8 mouse cellular contexts compared by ENCODE assay signal in genomic region chr5:108694352-108695261, GRCm38 (mm10). TPM values are rescaled to one million over a fixed set of nuclear protein-coding genes. Genes with fewer than 3 reads are reported as not detected.
DNase-seq lines count a peak whose midpoint lies in the region; ATAC-seq lines count a peak whose summit lies in the region.

No protein-coding gene starts in this region.

- no peaks in the 10 kb centered on the region; the same call in 1 of the 2 replicates for H3K36me3 ChIP-seq in heart, embryonic 12.5 days
- H3K36me3 ChIP-seq in kidney, embryonic 15.5 days, result no peaks in the 10 kb centered on the region

- H3K9ac ChIP-seq in heart, embryonic 12.5 days, result peak overlapping the region; percentile 96
- peak overlapping the region; percentile 79 for H3K9ac ChIP-seq in kidney, embryonic 15.5 days

- intact Hi-C loops in heart, postnatal 25 days (cut with DNase I), result no loop called here

- H3K9me3 ChIP-seq in heart, embryonic 12.5 days (replicated peaks), result no peaks in the 10 kb centered on the region
- no peaks in the 10 kb centered on the region for H3K9me3 ChIP-seq in kidney, embryonic 15.5 days (replicated peaks)

- peak overlapping the region; percentile 96 for H3K4me3 ChIP-seq in heart, embryonic 12.5 days
- H3K4me3 ChIP-seq in kidney, embryonic 15.5 days (replicated peaks), result peak overlapping the region; percentile 87

- peak overlapping the region; percentile 69 for H3K27ac ChIP-seq in heart, embryonic 12.5 days (ENCODE audit: poor library complexity, severe bottlenecking)
- H3K27ac ChIP-seq in kidney, embryonic 15.5 days, result peak overlapping the region; percentile 75

- H3K4me1 ChIP-seq in heart, embryonic 12.5 days (replicated peaks), result peaks cover 67% of the 10 kb centered on the region
- H3K4me1 ChIP-seq in kidney, embryonic 15.5 days, result peaks cover 66% of the 10 kb centered on the region

- H3K27me3 ChIP-seq in heart, embryonic 12.5 days (replicated peaks), result no peaks in the 10 kb centered on the region
- H3K27me3 ChIP-seq in kidney, embryonic 15.5 days, result no peaks in the 10 kb centered on the region

- WGBS in heart, embryonic 12.5 days, result under 1% methylated on average over 87 of the region's 99 CpGs
- 1% methylated on average over 84 of the region's 99 CpGs for WGBS in kidney, embryonic 15.5 days

- peak overlapping the region; percentile 78 for H3K4me2 ChIP-seq in heart, embryonic 12.5 days
- H3K4me2 ChIP-seq in kidney, embryonic 15.5 days, result peak overlapping the region; percentile 85

- peak; percentile 43 for ATAC-seq in common myeloid progenitor, adult 5-6 weeks (replicated peaks; ENCODE audit: low read depth, poor library complexity, severe bottlenecking)
- ATAC-seq in heart, embryonic 12.5 days (ENCODE audit: insufficient number of reproducible peaks, low FRiP score), result peak; percentile 76
- peak; percentile 55 for ATAC-seq in kidney, embryonic 15.5 days (replicated peaks; ENCODE audit: low FRiP score)

- peak; percentile 95 for DNase-seq in heart, adult 11 months
- no peak for DNase-seq in heart, postnatal 25 days (ENCODE audit: low spot score)
- peak; percentile 32 for DNase-seq in lung, postnatal 14 days
- DNase-seq in retina, postnatal 1 day, result peak; percentile 69
- no peak for DNase-seq in left cerebral cortex, adult 9 months (ENCODE audit: low spot score in 2 of 2)

RNA-seq across cellular contexts. Expression of gene Fgfrl1, which starts 2.4 kb away (rescaled TPM):
- 10 to 100 TPM; 18.4 to 19.8 TPM for total RNA-seq in heart, postnatal 25 days (2021)
- 1.6 and 3.7 TPM in 2 replicates for total RNA-seq in common myeloid progenitor, adult 5-6 weeks (2017)
- 39.1 and 40.1 TPM in 2 replicates for polyA plus RNA-seq in heart, embryonic 12.5 days (2016; fragmentation: Nextera tagmentation; extraction: Ambion mirVana)
- 26.8 and 27.4 TPM in 2 replicates for polyA plus RNA-seq in kidney, embryonic 15.5 days (2015; fragmentation: Nextera tagmentation; extraction: Ambion mirVana)

RNA-seq across cellular contexts. Expression of gene Slc26a1, which starts 19.2 kb away (rescaled TPM):
- not detected for total RNA-seq in heart, postnatal 25 days (2021)
- 3.9 and 5.1 TPM in 2 replicates for total RNA-seq in common myeloid progenitor, adult 5-6 weeks (2017)
- 0.54 and 1.0 TPM in 2 replicates for polyA plus RNA-seq in heart, embryonic 12.5 days (2016; fragmentation: Nextera tagmentation; extraction: Ambion mirVana)
- 4.3 and 4.9 TPM in 2 replicates for polyA plus RNA-seq in kidney, embryonic 15.5 days (2015; fragmentation: Nextera tagmentation; extraction: Ambion mirVana)

RNA-seq across cellular contexts. Expression of gene Dgkq, which starts 25.1 kb away (rescaled TPM):
- total RNA-seq in heart, postnatal 25 days (2021), result 10 to 100 TPM in 1 of 2 experiments, 1 to 10 TPM in 1; 8.4 to 10.1 TPM
- total RNA-seq in common myeloid progenitor, adult 5-6 weeks (2017), result 6.2 and 12.8 TPM in 2 replicates
- polyA plus RNA-seq in heart, embryonic 12.5 days (2016; fragmentation: Nextera tagmentation; extraction: Ambion mirVana), result 8.4 and 9.4 TPM in 2 replicates
- 10.3 and 12.6 TPM in 2 replicates for polyA plus RNA-seq in kidney, embryonic 15.5 days (2015; fragmentation: Nextera tagmentation; extraction: Ambion mirVana)

RNA-seq across cellular contexts. Expression of gene Idua, which starts 34.5 kb away (rescaled TPM):
- total RNA-seq in heart, postnatal 25 days (2021), result 10 to 100 TPM; 18.8 to 20.3 TPM
- 6.6 and 12.9 TPM in 2 replicates for total RNA-seq in common myeloid progenitor, adult 5-6 weeks (2017)
- polyA plus RNA-seq in heart, embryonic 12.5 days (2016; fragmentation: Nextera tagmentation; extraction: Ambion mirVana), result 16.5 and 17.8 TPM in 2 replicates
- 10.2 and 11.1 TPM in 2 replicates for polyA plus RNA-seq in kidney, embryonic 15.5 days (2015; fragmentation: Nextera tagmentation; extraction: Ambion mirVana)

Comparison
In these comparisons a context has a peak if more than half of its experiments do, and no peak if none do; other contexts are left out.
1. DNase-seq: peak in heart, adult 11 months (single experiment), lung, postnatal 14 days (single experiment) and retina, postnatal 1 day (single experiment); none in heart, postnatal 25 days (single experiment) and left cerebral cortex, adult 9 months (0 of 2).
2. Peak in every context shown above with its lines, with median percentiles within 50 percentile points of each other: ATAC-seq.